Mouse (Mus musculus) kidney, postnatal 36 days (tissue): ENCODE measurements at regions not wholly inside any gene's neighbourhood (a gene's known extent, or its start where the extent isn't known, plus 50 kb on each side); places are given as distances from the start of the nearest gene placed in this dataset.

Experiments used
- DNase-seq, 2 experiments: peaks; one replicate each; pipeline ENCODE4 v3.0.0; 2021 to 2022; ENCODE audit warnings: mixed read lengths in 2 of 2

- no peak for DNase-seq
These were observed 531.0 kb downstream of the Zfp536 start for GRCm38 (mm10) chr7:37242476-37242875.

GRCm38 (mm10) chr7:37246156-37246555, 527.3 kb downstream of the Zfp536 start:
- DNase-seq = no peak

GRCm38 (mm10) chr7:37254431-37254830, 519.0 kb downstream of the Zfp536 start:
- no peak for DNase-seq

GRCm38 (mm10) chr7:37255840-37256239, 517.6 kb downstream of the Zfp536 start:
- DNase-seq = no peak

- peak in 1 of 2 experiments; percentile 47 for DNase-seq
These were observed 514.1 kb downstream of the Zfp536 start for GRCm38 (mm10) chr7:37259293-37259692.

GRCm38 (mm10) chr7:37262846-37263245, 510.6 kb downstream of the Zfp536 start:
- DNase-seq = no peak

GRCm38 (mm10) chr7:37267404-37267803, 506.0 kb downstream of the Zfp536 start:
- peak in 1 of 2 experiments; percentile 30 for DNase-seq

GRCm38 (mm10) chr7:37270841-37271240, 502.6 kb downstream of the Zfp536 start:
- DNase-seq = no peak

- no peak for DNase-seq
These were observed 483.4 kb downstream of the Zfp536 start for GRCm38 (mm10) chr7:37290018-37290417.

GRCm38 (mm10) chr7:37290493-37291045, 482.9 kb downstream of the Zfp536 start:
- no peak for DNase-seq

- no peak for DNase-seq
These were observed 481.7 kb downstream of the Zfp536 start for GRCm38 (mm10) chr7:37291726-37292125.

- no peak for DNase-seq
These were observed 480.9 kb downstream of the Zfp536 start for GRCm38 (mm10) chr7:37292554-37292953.

GRCm38 (mm10) chr7:37298888-37299287, 474.6 kb downstream of the Zfp536 start:
- no peak for DNase-seq

GRCm38 (mm10) chr7:37305463-37305862, 468.0 kb downstream of the Zfp536 start:
- DNase-seq = no peak

GRCm38 (mm10) chr7:37307191-37307590, 466.2 kb downstream of the Zfp536 start:
- no peak for DNase-seq

GRCm38 (mm10) chr7:37324653-37325052, 448.8 kb downstream of the Zfp536 start:
- no peak for DNase-seq

- DNase-seq = no peak
These were observed 440.0 kb downstream of the Zfp536 start for GRCm38 (mm10) chr7:37333451-37333850.

- DNase-seq = no peak
These were observed 438.2 kb downstream of the Zfp536 start for GRCm38 (mm10) chr7:37335212-37335611.

GRCm38 (mm10) chr7:37336171-37336850, 437.1 kb downstream of the Zfp536 start:
- no peak for DNase-seq

- no peak for DNase-seq
These were observed 436.4 kb downstream of the Zfp536 start for GRCm38 (mm10) chr7:37336851-37337531.

- no peak for DNase-seq
These were observed 435.8 kb downstream of the Zfp536 start for GRCm38 (mm10) chr7:37337616-37338015.

- no peak for DNase-seq
These were observed 435.4 kb downstream of the Zfp536 start for GRCm38 (mm10) chr7:37338067-37338501.

GRCm38 (mm10) chr7:37342613-37343012, 430.8 kb downstream of the Zfp536 start:
- DNase-seq = no peak

GRCm38 (mm10) chr7:37343021-37343593, 430.3 kb downstream of the Zfp536 start:
- no peak for DNase-seq
